Mouse (Mus musculus): ENCODE measurements around the gene Aim2.
"Not testable (repeated sequence)": the region's sequence is repeated elsewhere in the genome, so short reads cannot be mapped to it uniquely, and the experiment has no call there.

Gene Aim2

DNA sequence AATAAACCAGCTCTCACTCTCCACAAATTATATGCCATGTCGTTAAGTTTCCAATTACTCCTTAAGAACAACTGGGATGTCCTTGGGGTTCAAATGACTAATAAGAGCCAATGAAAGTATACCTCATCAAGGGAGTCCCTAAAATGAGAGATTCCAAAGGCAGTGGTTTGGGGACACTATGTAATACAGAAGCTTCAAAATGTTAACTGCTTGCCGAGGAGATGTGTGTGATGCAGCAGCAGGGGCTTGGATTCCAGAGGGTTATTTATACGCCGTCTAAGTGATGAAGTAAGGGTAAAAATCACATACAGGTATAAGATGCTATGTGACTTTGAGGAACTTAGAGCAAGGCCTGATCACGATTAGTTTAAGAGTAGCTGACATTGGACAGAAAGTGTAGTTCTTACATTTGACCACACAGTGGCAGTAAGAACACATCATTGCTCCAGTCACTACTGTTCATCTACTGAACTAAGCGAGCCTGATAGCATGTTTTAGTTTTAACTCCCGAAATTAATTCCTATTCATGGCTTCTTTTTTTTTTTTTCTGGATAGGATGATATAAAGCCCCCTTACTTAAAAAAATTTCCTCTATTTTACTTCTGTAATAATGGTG lies 105.6 kb downstream of the Aim2 start:
- DNase-seq (ENCODE audit: low spot score in 2 of 2), result no peak

DNA sequence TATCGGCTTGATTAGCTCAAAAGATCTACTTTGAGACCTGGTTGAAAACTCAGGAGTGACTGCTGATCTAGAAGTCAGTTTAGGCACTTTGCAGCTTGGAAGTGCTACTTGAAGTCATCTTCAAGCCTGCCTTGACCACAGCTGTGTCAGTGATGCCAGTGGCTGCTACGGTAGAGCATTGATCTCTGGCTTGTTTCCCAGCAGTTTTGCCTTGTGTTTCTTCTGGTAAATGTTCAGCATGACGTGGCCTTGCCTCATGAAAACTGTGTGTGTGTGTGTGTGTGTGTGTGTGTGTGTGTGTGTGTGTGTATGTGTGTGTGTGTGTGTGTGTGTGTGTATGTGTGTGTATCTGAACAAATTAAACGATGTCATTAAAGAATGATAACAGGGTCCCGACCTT lies 106.1 kb downstream of the Aim2 start:
- DNase-seq (ENCODE audit: low spot score in 2 of 2), result no peak

DNA sequence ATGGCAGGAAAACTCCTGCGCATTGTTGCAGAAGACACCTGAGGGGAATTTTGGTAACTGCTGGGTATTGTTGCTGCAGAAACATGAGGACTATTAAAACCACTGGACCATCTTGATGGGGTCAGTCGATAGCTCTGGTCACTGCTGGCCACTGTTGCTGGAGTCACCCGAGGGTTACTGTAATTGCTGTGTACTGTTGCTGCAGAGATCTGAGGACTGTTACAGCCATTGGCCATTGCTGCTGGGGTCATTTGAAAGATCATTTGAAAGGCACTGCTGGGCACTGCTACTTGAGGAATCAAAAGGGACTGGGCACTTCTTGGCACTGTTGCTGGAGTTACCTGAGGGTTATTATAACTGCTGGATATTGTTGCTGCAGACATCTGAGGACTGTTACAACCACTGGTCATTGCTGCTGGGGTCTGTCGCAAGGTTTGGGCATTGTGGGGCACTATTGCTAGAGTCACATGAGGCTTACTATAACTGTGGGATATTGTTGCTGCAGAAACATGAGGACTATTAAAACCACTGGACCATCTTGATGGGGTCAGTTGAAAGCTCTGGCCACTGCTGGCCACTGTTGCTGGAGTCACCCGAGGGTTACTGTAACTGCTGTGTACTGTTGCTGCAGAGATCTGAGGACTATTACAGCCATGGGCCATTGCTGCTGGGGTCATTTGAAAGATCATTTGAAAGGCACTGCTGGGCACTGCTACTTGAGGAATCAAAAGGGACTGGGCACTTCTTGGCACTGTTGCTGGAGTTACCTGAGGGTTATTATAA lies 129.9 kb downstream of the Aim2 start:
- not testable (repeated sequence) for DNase-seq (ENCODE audit: low spot score in 2 of 2)

DNA sequence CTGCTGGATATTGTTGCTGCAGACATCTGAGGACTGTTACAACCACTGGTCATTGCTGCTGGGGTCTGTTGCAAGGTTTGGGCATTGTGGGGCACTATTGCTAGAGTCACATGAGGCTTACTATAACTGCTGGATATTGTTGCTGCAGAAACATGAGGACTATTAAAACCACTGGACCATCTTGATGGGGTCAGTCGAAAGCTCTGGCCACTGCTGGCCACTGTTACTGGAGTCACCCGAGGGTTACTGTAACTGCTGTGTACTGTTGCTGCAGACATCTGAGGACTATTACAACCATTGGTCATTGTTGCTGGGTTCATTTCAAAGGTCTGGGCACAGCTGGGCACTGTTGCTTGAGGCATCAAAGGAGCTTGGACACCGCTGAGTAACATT lies 130.5 kb downstream of the Aim2 start:
- not testable (repeated sequence) for DNase-seq (ENCODE audit: low spot score in 2 of 2)

DNA sequence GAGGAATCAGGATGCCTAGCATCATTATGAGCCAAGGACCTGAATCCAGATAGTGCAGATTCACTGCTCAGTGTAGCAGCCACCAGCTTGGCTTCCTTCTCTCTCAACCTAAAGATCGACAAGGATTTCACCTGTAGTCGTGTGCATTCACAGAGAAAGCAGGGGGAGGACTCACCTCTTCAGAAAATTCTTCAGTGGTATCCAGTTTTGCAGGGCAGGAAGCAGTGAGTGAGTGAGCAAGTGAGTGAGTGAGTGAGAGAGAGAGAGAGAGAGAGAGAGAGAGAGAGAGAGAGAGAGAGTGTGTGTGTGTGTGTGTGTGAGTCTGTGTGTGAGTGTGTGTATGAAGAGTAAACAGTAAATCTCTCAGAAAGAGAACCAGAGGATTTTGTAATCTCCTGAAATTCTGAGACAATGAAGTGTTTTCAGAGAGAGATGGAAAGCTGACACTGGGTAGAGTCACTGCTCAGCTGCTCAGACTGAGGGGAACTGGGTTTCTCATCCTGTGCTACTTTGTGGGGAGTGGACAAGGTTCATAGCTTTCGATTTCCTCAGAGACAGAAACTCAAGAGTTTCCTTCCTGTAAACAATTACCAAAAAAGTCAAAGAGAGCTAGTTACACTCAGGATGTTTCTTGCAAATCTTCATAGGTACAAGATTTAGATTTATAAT lies 140.3 kb downstream of the Aim2 start, which contains the start of gene Ifi206:
TSS of gene Ifi206 (minus strand) at position 230 of the 669 bp plus-strand sequence.
- DNase-seq (ENCODE audit: low spot score in 2 of 2), result not testable (repeated sequence)

DNA sequence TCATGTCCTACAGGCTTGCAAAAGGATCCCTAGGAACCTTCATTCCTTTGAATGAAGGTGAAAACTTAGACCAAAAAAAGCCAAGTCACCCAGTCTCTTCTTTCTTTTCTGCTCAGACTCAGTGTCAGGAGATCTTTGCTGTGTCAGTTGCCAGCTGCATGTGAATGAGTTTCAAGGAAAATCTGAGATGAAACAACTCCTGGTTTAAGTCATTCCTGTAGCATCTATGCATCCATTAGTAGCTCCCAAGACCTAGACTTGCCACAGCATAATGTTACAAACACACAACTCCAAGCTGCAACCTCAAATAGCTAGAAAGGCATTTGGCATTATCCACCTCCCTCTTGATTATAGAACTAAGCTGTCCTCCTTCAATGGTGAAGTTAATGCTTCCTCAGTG lies 140.8 kb downstream of the Aim2 start:
- not testable (repeated sequence) for DNase-seq (ENCODE audit: low spot score in 2 of 2)

DNA sequence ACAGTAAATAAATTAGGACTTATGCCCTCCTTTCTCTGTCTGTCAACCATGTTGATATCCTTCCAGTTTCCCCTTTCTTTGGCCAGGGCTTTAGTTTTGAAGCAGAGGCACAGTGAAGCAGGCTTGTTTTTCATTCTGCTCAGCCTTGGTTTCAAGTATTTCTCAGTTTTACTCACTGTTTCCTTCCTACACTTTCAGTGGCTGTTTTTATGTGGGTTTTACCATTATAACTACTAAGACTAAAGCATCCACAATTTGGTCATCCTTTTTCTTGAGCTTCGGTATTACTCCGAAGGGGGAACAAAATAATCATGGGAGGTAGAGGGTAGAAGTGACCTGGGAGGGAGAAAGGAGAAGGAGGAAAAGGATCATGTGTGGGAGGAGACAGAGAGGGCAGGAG lies 159.9 kb downstream of the Aim2 start:
- DNase-seq (ENCODE audit: low spot score in 2 of 2), result not testable (repeated sequence)

Measured in spleen, postnatal 4 days (tissue).